Mouse (Mus musculus) urinary bladder, postnatal 4 days (tissue): ENCODE results near the gene Rptor.
"Not testable (repeated sequence)": the region's sequence is repeated elsewhere in the genome, so short reads cannot be mapped to it uniquely, and the experiment has no call there.

Source experiments
- DNase-seq, 2 experiments: peaks; one replicate each; pipeline ENCODE4 v3.0.0; 2021 to 2022; ENCODE audit warnings: low spot score in 2 of 2

The Rptor gene

GRCm38 (mm10) chr11:119650456-119650855 is 47.8 kb downstream of the Rptor start:
- DNase-seq = no peak

- DNase-seq = no peak
Observed at GRCm38 (mm10) chr11:119653336-119653735, 50.6 kb downstream of the Rptor start.

- no peak for DNase-seq
Observed at GRCm38 (mm10) chr11:119657534-119657933, 54.8 kb downstream of the Rptor start.

GRCm38 (mm10) chr11:119659296-119659695 is 56.6 kb downstream of the Rptor start:
- no peak for DNase-seq

GRCm38 (mm10) chr11:119661479-119661878 is 58.8 kb downstream of the Rptor start:
- not testable (repeated sequence) for DNase-seq

GRCm38 (mm10) chr11:119663876-119664275 is 61.2 kb downstream of the Rptor start:
- DNase-seq = no peak

GRCm38 (mm10) chr11:119664678-119665307 is 62.1 kb downstream of the Rptor start:
- DNase-seq = no peak

- DNase-seq = no peak
Observed at GRCm38 (mm10) chr11:119665308-119665702, 62.6 kb downstream of the Rptor start.

- DNase-seq = no peak
Observed at GRCm38 (mm10) chr11:119666567-119667108, 63.9 kb downstream of the Rptor start.

- no peak for DNase-seq
Observed at GRCm38 (mm10) chr11:119670690-119671666, 68.3 kb downstream of the Rptor start.

- DNase-seq = no peak
Observed at GRCm38 (mm10) chr11:119672041-119672440, 69.3 kb downstream of the Rptor start.

- no peak for DNase-seq
Observed at GRCm38 (mm10) chr11:119672775-119673174, 70.1 kb downstream of the Rptor start.

- DNase-seq = no peak
Observed at GRCm38 (mm10) chr11:119674835-119675234, 72.1 kb downstream of the Rptor start.

- no peak for DNase-seq
Observed at GRCm38 (mm10) chr11:119675546-119675945, 72.8 kb downstream of the Rptor start.

- no peak for DNase-seq
Observed at GRCm38 (mm10) chr11:119676751-119677411, 74.2 kb downstream of the Rptor start.

GRCm38 (mm10) chr11:119678427-119678826 is 75.7 kb downstream of the Rptor start:
- DNase-seq = no peak

GRCm38 (mm10) chr11:119680735-119681134 is 78.0 kb downstream of the Rptor start:
- DNase-seq = no peak

GRCm38 (mm10) chr11:119682285-119682684 is 79.6 kb downstream of the Rptor start:
- DNase-seq = no peak

GRCm38 (mm10) chr11:119683796-119684195 is 81.1 kb downstream of the Rptor start:
- DNase-seq = no peak

- DNase-seq = no peak
Observed at GRCm38 (mm10) chr11:119685477-119685876, 82.8 kb downstream of the Rptor start.

- DNase-seq = no peak
Observed at GRCm38 (mm10) chr11:119685910-119686659, 83.4 kb downstream of the Rptor start.
